Mouse (Mus musculus): Measurements from ENCODE around the gene Meis2.

Meis2 gene

GRCm38 (mm10) chr2:116051906-116052614 is 13.6 kb downstream of the Meis2 start:
- no peak for DNase-seq (ENCODE audit: low spot score)

- no peak for DNase-seq (ENCODE audit: low spot score)
Observed at GRCm38 (mm10) chr2:116049710-116050109, 15.9 kb downstream of the Meis2 start.

GRCm38 (mm10) chr2:116047365-116047764 is 18.3 kb downstream of the Meis2 start:
- DNase-seq (ENCODE audit: low spot score): no peak

DNA sequence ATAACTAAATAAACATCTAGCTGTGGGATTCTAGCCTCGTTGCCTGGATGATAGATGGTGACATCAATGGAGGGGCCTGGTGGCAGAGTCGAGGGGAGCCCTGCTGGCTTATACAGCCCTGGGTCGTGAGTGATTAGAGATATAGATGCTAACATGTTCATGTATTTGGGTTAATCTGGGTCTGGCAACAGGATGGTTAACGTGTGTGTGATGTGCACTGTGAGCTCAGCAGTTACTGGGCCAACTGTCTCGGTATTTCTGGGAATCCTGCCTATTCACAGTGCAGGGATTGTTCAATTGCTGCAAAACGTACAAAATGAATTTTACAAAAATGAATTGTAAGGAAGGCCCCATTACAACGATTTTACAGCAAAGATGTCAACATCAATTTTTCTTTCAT is 20.6 kb downstream of the Meis2 start:
- no peak for DNase-seq (ENCODE audit: low spot score)

DNA sequence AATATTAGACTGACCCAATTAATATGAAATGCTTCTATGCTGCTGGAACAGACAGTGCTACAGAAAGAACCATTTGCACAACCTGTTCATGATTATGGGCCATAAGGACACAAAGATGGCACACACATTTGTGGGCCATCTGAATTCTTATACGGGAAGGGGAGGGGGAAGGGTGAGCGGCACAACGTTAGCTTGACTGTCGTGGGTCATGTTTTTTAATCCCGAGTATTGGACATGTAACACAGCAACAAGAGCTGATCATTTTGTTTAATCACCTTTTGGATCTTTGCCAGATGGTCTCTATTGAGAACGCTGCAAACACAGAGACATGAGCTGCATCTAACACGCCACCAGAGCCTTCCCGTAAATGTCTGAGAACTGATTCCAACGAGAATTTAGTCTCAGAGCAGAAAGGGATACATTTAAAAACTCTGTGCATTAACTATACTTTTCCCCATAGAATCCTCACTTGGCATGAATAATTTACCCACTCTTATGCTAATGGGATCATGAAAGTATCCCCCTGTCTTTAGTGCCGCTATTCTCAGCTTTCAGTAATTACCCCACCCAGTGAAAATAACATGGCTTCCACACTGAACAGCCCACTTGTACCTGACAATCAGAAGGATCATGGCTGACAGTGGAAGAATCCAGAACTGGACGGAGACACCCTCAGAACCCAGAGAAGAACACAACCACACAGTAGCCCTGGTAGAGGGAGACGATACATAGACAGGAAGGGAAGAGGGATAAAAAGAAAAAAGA is 22.5 kb downstream of the Meis2 start:
- no peak for DNase-seq (ENCODE audit: low spot score)

DNA sequence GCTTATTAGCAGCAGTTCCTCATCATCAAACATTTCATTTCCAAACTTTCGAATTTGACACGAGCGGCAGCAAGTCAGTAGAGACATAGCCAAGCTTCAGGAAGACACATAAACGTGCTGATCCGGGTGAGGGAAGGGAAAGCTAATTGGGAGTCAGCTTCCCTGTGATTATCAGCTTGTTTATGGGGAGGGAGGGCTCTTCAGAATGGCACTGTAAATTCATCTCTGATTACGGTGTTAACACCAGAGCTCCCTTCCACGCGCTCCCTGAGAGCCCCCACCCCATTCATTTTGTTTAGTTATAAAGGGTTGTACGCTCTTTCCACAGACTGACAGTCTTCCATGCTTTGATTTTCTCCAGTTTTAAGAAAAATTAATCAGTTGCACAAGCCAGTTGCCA is 23.2 kb downstream of the Meis2 start:
- DNase-seq (ENCODE audit: low spot score): no peak

- no peak for DNase-seq (ENCODE audit: low spot score)
Observed at GRCm38 (mm10) chr2:116041683-116042262, 23.9 kb downstream of the Meis2 start.

- DNase-seq (ENCODE audit: low spot score): no peak
Observed at GRCm38 (mm10) chr2:116035345-116035744, 30.3 kb downstream of the Meis2 start.

- DNase-seq (ENCODE audit: low spot score): no peak
Observed at GRCm38 (mm10) chr2:116028127-116028526, 37.5 kb downstream of the Meis2 start.

DNA sequence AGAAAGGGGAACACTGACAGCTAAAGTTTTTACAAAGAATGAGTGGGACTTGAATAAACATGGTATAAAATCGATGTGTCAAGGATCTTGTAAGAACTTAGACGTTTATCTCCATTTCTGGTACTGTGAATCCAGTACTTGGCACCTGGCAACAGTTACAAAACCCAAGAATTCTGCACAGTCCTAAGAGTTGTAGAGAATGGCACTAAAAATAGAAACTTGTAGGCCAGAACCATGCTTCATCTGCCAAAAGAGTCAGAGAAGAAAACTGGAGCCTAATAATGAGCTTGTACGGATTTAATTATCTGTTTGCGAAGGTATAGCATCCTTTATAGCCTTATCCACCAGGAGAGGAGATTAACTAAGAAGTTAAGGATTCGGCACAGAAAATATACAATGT is 42.8 kb downstream of the Meis2 start:
- DNase-seq (ENCODE audit: low spot score): no peak

DNA sequence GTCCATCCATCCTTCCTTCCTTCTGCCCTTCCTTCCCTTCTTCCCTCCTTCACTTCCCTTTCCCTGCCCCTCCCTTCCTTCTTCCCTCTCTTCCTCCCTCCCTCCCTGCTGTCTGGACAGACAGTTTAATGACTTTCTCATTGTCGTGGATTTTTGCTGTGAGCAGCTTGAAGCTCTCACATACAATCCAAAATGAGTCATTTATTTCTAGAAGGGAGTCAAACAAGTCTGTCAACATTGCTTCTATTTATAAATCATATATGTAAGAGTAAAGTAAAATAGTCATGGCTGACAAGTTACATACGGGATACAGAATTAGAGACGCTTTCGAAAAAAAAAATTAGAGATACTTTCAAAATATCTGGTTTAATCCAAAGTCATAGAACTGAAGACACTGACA is 43.7 kb downstream of the Meis2 start:
- no peak for DNase-seq (ENCODE audit: low spot score)

DNA sequence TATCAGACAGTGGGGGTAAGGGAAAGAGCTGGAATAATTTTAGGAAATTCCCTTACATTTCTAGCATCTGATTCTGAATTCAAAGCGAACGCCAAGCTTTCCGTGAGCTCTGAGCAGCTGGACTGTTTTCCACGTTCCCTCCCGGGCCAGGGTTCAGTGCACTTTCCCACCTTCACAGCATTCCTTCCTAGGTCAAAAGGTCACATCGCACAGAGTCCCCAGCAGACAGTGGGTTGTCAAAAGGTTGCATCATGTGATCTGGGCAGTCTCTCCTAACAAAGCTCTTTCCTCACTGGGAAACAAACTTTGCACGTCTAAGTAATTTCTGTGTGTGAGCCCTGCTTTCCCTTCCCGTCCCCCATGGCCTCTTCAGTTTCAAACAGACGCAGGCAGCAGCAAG is 44.6 kb downstream of the Meis2 start:
- no peak for DNase-seq (ENCODE audit: low spot score)

GRCm38 (mm10) chr2:116020451-116020951 is 45.1 kb downstream of the Meis2 start:
- no peak for DNase-seq (ENCODE audit: low spot score)

GRCm38 (mm10) chr2:116019959-116020358 is 45.7 kb downstream of the Meis2 start:
- no peak for DNase-seq (ENCODE audit: low spot score)

DNA sequence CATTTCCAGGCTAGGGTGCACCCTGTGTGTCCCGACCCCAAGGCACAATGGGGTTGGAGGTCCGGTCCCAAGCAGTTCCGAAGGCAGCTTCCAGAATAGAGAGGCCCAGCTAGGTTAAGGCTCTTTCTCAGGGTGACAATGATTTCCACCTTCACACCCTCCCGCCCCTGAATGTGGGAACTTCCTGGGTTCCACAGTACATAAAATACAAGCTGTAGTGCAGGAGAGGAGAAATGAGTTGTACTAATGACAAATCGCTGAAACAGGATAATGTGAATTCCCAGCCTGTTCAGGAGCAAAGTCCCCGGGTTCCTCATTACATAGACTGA is 46.2 kb downstream of the Meis2 start:
- no peak for DNase-seq (ENCODE audit: low spot score)

- DNase-seq (ENCODE audit: low spot score): no peak
Observed at GRCm38 (mm10) chr2:116018781-116019465, 46.7 kb downstream of the Meis2 start.

DNA sequence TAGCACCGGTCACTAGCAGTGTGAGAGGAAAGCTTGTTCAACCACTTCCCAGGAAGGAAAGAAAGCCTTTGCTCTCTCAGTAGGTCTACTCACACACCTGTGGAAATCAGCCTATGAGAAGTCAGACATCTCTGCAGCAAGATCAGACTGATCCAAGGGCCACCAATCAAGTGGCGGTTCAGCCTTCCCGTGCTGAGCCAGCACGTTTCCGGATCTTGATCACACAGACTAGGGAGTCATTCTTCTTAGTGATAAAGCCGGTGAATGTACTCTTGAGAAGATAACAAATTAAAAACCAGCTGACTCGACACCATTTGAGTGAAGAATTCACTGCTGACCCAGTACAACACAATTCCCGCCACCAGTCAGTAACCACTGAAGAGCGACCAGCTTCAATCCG is 50.1 kb downstream of the Meis2 start:
- no peak for DNase-seq (ENCODE audit: low spot score)

GRCm38 (mm10) chr2:116010469-116010868 is 55.2 kb downstream of the Meis2 start:
- no peak for DNase-seq (ENCODE audit: low spot score)

- no peak for DNase-seq (ENCODE audit: low spot score)
Observed at GRCm38 (mm10) chr2:116010061-116010460, 55.6 kb downstream of the Meis2 start.

DNA sequence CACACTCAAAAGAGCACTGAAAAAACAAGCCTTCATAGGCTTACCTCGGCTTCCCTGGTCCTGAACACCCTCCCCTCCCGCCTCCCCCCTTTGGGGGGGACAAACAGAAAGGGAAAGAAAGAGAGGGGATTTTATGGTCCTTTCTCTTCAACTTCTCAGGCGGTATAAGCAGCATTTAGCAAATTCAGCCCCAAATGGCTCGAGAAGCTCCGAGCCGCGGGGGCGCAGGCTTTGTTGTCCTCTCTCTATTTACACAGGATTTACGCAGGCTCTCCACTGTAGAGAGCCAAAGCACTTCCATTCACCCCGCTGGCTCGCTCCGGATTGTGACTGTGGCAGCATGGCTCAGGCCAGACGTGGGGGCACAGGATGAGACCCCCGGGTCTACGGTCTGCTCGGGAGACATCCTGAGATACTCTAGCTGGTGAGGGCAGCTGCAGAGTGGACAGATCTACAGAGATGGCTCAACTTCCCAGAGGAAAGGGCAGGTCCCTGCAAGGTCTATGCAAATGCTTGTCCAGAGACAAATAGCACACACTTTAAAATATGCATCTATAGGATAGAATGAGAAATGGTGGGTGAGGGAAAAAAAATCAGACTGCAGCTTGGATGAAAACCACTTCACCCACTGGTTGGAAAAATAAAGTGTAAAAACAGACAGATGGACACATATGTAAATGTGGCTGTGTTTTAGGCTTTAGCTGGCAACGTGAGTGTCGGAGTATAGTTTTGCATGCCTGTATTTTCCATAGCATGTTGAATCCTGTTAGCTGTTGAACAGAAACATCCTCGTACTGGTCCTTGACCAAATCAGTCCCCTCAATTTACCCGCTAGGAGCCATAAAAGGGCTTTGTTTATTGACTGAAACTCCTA is 56.3 kb downstream of the Meis2 start:
- no peak for DNase-seq (ENCODE audit: low spot score)

- DNase-seq (ENCODE audit: low spot score): no peak
Observed at GRCm38 (mm10) chr2:116002354-116002753, 63.3 kb downstream of the Meis2 start.
